In the genomic region with DNA sequence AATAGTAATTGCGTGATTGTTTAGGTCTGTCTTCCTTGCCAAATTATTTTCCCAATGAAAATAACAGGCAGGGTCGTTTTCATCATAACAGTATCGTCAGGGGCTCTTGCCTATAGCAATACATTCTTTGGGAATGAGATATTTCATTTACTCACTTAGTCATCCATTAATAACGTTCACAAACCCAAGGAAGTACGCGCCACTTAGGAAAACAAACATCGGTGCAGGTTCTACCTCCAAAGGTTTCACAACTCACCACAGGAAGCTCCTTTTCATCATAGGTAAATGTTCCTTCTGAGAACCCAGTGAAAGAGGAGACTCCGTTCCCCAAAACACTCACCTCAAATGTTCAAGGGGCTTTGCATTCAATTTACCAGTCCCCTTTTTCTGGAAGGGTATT, we compare ENCODE assay signal across 20 mouse cellular contexts.
"Had no signal": no experiment of that assay in that cellular context is flagged by ENCODE, and none has a peak within 500 bp of the region (broad histone marks: within the 10 kb centered on the region; RNA-seq: fewer than 3 reads in every experiment).

No protein-coding gene starts in this region.

- DNase-seq: kidney, adult 18-20 months; kidney, adult 9 months; kidney, postnatal 14 days; kidney, postnatal 4 days; left cerebral cortex, postnatal 4 days; liver, postnatal 0 days; right cerebral cortex, adult 18-20 months; right cerebral cortex, postnatal 14 days; right cerebral cortex, postnatal 4 days; thymus, postnatal 25 days had no signal

- H3K36me3 ChIP-seq: limb, embryonic 12.5 days; limb, embryonic 15.5 days; midbrain, embryonic 10.5 days; midbrain, embryonic 13.5 days had no signal

- H3K27ac ChIP-seq: limb, embryonic 12.5 days; limb, embryonic 15.5 days; liver, embryonic 14.5 days; midbrain, embryonic 10.5 days; midbrain, embryonic 13.5 days had no signal

- H3K9me3 ChIP-seq: limb, embryonic 12.5 days; limb, embryonic 15.5 days; megakaryocyte, embryonic 14.5 days; midbrain, embryonic 10.5 days; midbrain, embryonic 13.5 days had no signal

- H3K4me1 ChIP-seq: limb, embryonic 12.5 days; limb, embryonic 15.5 days; megakaryocyte, embryonic 14.5 days; midbrain, embryonic 13.5 days had no signal

- H3K9ac ChIP-seq: limb, embryonic 12.5 days; limb, embryonic 15.5 days; liver, embryonic 14.5 days; liver, postnatal 0 days; midbrain, embryonic 13.5 days had no signal

- H3K4me3 ChIP-seq: limb, embryonic 12.5 days; limb, embryonic 15.5 days; megakaryocyte, embryonic 14.5 days; midbrain, embryonic 10.5 days; midbrain, embryonic 13.5 days had no signal

- H3K27me3 ChIP-seq: limb, embryonic 12.5 days; limb, embryonic 15.5 days; megakaryocyte, embryonic 14.5 days; midbrain, embryonic 13.5 days had no signal

- ATAC-seq: inflammation-experienced regulatory T-cells, adult 6 months; intestine, embryonic 16.5 days; liver, postnatal 0 days; midbrain, embryonic 13.5 days; midbrain, embryonic 16.5 days had no signal

- H3K4me2 ChIP-seq: limb, embryonic 12.5 days; limb, embryonic 15.5 days; liver, embryonic 11.5 days; midbrain, embryonic 13.5 days had no signal
